Mouse (Mus musculus) retina, postnatal 1 day (tissue): ENCODE data around the gene Olfr1110.
"Not testable (repeated sequence)": the region's sequence is repeated elsewhere in the genome, so short reads cannot be mapped to it uniquely, and the experiment has no call there.

Experiments
- DNase-seq: peaks from one replicate; pipeline ENCODE4 v3.0.0-alpha.2; 2012

Olfr1110 gene

DNA sequence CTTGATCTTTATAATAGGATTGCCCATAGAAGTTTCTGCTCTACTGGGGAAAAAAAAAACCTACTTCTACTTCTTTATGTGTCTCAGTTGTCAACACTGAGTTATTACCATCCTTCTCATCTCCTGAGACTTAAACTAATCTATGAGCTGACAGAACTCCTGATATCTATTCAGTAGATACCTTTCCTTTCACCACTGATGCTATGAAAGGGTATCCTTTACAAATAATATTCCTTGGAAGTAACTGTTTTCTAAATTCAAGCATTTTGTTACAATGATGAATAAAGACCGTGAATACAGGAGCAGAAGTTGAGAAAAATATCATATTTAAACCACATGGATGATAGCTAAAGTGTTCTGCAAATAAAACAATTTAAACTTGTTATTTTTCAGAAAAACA, at the start of gene Olfr1110:
Olfr1110 (minus strand) TSS at position 101 of the 400 bp plus-strand sequence.
- DNase-seq, result no peak

DNA sequence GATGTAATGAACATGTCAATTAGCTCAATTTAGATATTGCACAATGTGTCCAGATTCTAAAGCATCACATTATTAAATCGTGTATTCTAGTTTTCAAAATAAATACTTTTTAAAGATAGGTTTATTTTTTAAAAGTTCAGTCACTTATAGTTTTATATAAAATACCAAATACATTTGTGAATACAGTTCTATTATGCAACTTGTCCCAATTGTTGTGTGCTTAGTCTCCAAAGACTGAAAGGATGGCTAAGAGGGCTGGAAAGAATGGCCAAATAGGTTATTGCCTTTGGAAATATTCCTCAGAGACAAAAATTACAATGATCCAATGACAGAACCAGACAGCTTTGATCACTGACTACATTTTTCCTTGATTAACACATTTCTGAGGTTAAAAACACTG, 47.4 kb upstream of the Olfr1110 start, which contains the start of gene Olfr1112:
Olfr1112 (plus strand) TSS at position 301 of the 400 bp plus-strand sequence.
- DNase-seq, result no peak

- not testable (repeated sequence) for DNase-seq
These were observed 27.6 kb upstream of the Olfr1110 start for GRCm38 (mm10) chr2:87167731-87168130.

- DNase-seq, result no peak
These were observed 12.4 kb upstream of the Olfr1110 start, which contains the start of gene Olfr1111 for GRCm38 (mm10) chr2:87152524-87152923. Gene Olfr1111, minus strand, starts transcription at chr2:87152624.

GRCm38 (mm10) chr2:87114467-87114866, 25.6 kb downstream of the Olfr1110 start, which contains the start of gene Olfr259:
Gene Olfr259, minus strand, starts transcription at chr2:87114567.
- DNase-seq, result no peak

- DNase-seq, result no peak
These were observed 44.2 kb downstream of the Olfr1110 start, which contains the start of gene Olfr1109 for GRCm38 (mm10) chr2:87095908-87096307. Gene Olfr1109, minus strand, starts transcription at chr2:87096008.
